Mouse (Mus musculus): Measurements from ENCODE around the gene Taf5.
A peak's percentile ranks its signal among the peaks of the same experiment; 100 is the strongest.

Taf5 gene

GRCm38 (mm10) chr19:47067096-47067882, at the start of gene Taf5:
Gene Taf5, plus strand, starts transcription at chr19:47067746.
- DNase-seq (ENCODE audit: low spot score), result peak; percentile 98

DNA sequence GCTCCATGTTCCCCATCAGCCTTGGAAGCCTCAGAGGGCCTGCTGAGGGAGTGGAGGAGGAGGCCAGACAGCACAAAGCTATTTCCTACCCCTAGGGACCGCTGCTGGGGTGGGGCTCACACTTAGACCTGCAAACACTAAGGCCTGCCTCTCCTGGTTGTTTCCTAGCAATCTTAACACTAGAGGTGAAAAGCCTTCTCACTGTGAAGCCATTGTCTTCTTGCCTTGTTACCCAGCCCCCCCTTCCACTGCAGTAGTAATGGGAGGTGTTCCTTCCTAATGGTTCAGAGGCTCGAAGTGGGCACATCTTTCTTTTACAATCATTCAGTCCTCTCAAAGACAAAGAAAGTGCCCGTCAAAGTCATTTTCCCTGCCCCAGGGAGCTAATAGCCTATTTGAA, 49.7 kb upstream of the Taf5 start:
- DNase-seq (ENCODE audit: low spot score), result no peak

DNA sequence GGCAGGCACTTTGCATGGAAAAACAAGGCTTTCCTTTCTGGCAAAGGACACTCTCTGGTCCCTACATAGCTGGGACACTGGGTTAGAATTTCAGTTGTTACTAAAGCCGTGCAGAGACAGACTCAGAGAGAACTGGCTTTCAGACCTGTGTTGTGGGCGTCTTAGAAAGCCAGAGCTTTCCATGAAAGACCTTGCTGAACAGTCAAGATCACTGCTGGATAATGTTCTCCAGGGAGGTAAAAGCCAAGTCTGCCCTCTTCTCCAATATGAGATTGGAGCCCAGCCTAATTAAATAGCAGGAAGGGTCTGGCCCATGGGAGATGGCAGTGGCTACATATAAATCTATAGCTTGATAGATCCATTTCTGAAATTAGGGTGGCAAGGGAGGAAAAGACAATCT, 49.2 kb upstream of the Taf5 start:
- no peak for DNase-seq (ENCODE audit: low spot score)

- DNase-seq (ENCODE audit: low spot score), result no peak
Measured at GRCm38 (mm10) chr19:47019326-47019725, 48.2 kb upstream of the Taf5 start.

- no peak for DNase-seq (ENCODE audit: low spot score)
Measured at GRCm38 (mm10) chr19:47022709-47023108, 44.8 kb upstream of the Taf5 start.

- no peak for DNase-seq (ENCODE audit: low spot score)
Measured at GRCm38 (mm10) chr19:47023546-47023945, 44.0 kb upstream of the Taf5 start.

DNA sequence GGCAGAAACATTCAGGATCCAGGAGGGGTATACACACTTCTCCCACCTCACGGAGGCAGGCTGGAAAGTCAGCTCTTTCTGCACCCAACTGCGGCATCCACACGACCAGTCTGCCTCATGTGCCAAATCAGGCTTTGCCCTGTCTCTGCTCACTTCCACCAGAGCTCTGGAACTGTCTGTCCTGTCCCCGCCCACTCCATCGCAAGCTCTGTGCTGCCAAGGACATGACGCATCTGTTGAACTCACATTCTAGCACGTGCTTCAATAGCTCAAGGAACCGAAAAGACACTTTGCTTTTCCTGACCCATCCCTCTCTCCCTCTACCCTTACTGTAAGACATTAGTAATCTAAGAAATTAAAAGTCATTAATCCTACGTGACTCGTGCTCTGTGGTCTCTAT, 42.6 kb upstream of the Taf5 start:
- no peak for DNase-seq (ENCODE audit: low spot score)

DNA sequence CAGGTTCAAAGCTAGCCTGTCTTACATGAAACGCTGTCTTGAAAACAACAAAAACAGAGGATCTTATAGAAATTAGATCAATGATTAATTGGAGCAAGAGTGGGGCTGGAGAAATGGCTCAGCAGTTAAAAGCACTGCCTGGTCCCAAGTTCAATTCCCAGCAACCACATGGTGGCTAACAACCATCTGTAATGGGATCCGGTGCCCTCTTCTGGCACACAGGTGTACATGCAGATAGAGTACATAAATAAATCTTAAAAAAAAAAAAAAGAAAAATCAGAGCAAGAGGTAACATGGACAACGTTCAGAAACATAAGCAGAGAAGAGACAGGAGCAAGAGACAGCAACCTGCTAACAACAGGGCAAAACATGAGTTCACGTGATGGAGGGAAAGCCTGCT, 41.0 kb upstream of the Taf5 start:
- no peak for DNase-seq (ENCODE audit: low spot score)

DNA sequence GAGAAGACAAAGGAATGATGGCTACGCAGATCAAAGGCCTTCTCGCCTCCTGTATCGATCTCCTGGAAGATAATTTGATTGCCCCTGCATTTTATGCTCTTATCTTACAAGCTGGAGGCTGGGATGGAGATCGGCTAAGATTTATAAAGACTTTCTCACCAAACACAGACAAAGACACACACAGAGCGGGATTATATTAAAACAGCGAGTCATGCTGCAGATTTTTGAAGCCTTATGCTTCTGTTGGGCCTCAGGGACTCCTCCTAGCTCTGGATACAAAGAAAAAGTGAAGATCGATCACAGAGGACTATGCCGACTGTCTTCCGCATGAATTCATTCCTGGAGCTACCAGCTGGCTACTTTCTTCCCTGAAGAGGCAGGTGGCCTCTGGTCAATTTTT, 37.8 kb upstream of the Taf5 start:
- DNase-seq (ENCODE audit: low spot score), result no peak

GRCm38 (mm10) chr19:47031770-47032169, 35.8 kb upstream of the Taf5 start:
- no peak for DNase-seq (ENCODE audit: low spot score)

GRCm38 (mm10) chr19:47034916-47035315, 32.6 kb upstream of the Taf5 start:
- DNase-seq (ENCODE audit: low spot score), result no peak

GRCm38 (mm10) chr19:47036596-47036995, 30.9 kb upstream of the Taf5 start:
- no peak for DNase-seq (ENCODE audit: low spot score)

DNA sequence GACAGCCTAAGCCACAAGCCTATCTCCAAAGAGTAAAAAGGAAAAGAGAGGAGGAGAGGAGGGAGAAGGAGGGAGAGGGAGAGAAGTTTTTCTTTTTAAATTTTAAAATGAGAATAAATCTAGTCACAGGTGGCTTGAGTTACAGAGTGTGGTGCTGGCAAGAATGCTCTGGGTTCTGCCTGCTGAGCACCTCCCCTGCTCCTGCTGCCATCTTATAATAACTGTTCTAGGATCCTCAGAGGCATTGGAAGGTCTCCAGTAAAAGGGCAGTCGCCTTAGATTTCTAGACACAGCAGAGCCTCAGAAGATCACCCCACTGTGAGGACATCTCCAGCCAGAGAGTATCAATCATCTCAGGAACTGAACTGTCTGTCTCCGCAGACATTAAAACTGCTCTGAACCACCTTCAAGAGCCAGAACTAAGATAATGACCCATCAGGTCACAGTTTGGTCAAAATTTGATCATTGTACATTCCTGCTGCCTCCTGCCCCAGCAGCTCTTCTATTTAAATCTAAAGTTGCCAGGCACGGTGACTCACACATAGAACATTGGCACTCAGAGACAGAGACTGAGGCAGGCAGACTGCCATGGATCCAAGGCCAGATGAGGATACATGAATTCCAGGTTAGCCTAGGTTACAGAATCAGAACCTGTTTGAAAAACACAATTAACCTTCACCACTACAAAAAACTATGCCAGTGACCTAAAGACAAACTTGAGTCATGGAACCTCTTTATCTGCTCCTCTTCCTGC, 26.6 kb upstream of the Taf5 start:
- DNase-seq (ENCODE audit: low spot score), result peak; percentile 41

DNA sequence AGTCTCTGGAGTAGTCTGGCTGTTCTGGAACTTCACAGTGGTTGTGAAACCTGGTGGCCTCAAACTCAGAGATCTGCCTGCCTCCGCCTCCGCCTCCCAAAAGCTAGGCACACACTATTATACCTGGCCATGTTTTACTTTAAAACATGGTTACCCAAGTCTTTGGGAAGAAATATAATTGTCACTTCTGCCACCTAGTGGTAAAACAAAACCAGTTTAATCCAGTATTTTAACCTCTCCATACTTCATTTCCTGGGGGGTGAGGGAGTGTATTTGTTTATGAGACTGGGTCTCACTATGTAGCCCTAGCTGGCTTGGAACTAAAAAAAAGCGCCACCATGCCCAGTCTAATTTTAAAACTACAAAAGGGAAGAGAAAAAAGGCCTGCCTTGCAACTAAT, 23.9 kb upstream of the Taf5 start:
- peak; percentile 59 for DNase-seq (ENCODE audit: low spot score)

GRCm38 (mm10) chr19:47046343-47046742, 21.2 kb upstream of the Taf5 start:
- DNase-seq (ENCODE audit: low spot score), result no peak

- no peak for DNase-seq (ENCODE audit: low spot score)
Measured at GRCm38 (mm10) chr19:47047236-47047833, 20.2 kb upstream of the Taf5 start.

- DNase-seq (ENCODE audit: low spot score), result no peak
Measured at GRCm38 (mm10) chr19:47049061-47049460, 18.5 kb upstream of the Taf5 start.

DNA sequence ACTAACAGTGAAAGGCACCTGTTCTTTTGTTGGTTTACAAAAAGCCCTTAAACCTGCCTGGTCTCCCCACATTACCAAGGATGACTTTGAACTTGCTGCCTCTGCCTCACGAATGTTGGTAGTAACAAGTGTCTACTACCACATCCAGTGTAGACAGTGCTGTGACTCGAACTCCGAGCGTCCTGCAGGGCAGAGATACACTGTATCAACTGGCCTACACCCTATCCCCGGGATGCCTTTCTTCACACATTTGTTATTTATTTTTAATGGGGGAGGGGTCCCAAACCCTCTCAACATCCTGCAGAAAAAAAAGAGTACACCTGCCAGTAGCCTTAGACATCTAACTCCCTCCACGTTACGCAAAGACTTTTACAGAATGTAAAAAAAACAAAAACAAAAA, 17.7 kb upstream of the Taf5 start:
- no peak for DNase-seq (ENCODE audit: low spot score)

DNA sequence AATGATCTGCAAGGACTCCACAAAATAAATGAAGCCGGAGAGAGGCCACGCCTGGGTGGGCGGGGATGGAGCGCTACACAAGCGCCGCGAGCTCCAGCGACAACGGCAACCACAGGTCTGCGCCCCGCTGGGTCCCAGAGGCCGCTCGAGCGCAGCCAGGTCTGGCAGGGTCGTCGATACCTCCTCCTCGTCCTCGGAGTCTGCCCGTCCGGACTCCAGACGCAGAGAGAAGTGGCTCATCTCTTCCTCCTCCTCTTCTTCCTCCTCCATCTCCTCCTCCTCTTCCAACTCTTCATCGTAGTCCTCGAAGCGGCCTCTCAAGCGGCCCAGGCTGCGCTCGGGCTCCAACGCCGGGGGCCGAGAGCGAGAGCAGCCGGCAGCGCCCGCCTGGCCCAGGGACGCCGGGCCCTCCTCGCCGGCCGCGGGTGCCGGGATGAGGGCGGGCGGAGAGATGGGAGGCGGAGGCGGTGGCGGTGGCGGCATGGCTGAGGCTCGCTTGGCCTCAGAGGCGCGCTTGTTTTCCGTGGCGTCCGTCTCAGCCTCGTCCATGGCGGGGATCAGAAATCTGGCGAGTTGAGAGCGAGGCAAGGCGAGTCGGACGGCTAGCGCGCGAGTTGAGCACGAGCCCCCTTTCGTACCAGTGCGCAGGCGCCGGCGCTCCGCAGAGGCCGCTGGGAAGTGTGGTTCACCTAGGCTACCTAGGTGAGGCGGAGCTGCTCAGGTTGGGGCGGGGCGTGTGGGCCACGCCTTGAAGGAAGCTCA, 17.1 kb upstream of the Taf5 start, which contains the start of gene Pcgf6:
Gene Pcgf6, minus strand, starts transcription at position 636 of the 762 bp plus-strand sequence.
- DNase-seq (ENCODE audit: low spot score), result peak; percentile 65

GRCm38 (mm10) chr19:47052927-47053326, 14.6 kb upstream of the Taf5 start:
- no peak for DNase-seq (ENCODE audit: low spot score)

GRCm38 (mm10) chr19:47053471-47053870, 14.1 kb upstream of the Taf5 start:
- no peak for DNase-seq (ENCODE audit: low spot score)

DNA sequence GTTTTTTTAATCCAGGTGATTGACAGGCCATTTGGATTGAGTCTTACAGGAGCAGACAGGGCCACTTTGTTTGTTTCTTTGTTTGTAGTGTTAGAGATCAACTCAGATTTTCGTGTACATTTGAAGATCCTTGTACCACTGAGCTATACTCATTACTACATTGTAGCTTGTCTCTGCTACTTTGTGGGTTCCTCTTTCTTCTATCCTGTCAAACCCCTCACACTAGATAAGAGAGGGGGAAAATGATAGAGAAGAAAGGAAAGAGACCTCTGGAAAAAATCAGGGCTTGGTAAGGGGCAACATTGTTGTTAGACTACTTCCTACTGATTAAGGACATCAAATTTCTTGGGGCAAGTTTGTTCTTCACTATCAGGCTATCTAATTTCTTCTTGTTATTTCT, 9.9 kb upstream of the Taf5 start:
- DNase-seq (ENCODE audit: low spot score), result no peak

Data from adipocyte (in vitro differentiated cells).